Mouse (Mus musculus): ENCODE results near the gene Rpl23a.

GRCm38 (mm10) chr11:78151161-78151560 is 32.2 kb downstream of the Rpl23a start:
- peak; percentile 69 for TF ChIP-seq CTCF (IDR thresholded peaks at IDR 0.05; ENCODE audit: control insufficient read depth, insufficient read depth, low read length)
- TF ChIP-seq POLR2A (IDR thresholded peaks at IDR 0.05; ENCODE audit: borderline replicate concordance, control insufficient read depth, low read depth, low read length), result no peak

Data from bone marrow, adult 2 months (tissue).